Mouse (Mus musculus): ENCODE data around the gene Nipal1. TPM values are rescaled to one million over a fixed set of nuclear protein-coding genes. Genes with fewer than 3 reads are reported as not detected.

Gene Nipal1
- polyA plus RNA-seq, 1 experiment from 2014 or later = 1.9 TPM

DNA sequence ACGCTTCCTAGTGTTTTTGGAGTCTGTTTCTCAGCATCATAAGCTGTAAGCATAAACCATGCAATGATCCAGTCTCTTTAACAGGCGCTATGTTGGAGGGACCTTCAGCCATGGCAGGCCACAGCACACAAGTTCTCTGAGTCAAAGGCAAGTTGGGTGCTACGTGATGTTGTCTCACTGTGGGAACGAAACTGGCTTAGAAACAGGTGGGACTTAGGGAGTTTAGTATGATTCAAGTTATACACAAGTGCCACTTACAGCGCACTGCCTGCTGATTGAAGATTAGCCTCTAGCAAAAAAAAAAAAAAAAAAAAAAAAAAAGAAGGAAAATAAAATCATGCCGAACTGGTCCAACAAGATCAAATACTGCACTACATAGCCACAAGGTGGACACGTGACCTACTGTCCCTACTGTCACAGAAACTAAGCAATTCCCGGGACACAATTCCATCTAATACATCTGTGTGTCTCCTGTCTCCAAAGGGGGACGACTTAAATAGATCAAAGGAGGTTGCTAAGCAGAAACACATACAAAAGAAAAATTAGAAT, 27.5 kb downstream of the Nipal1 start:
- no peaks in the 10 kb centered on the region for H3K4me1 ChIP-seq (ENCODE audit: control insufficient read depth, insufficient read depth, low read length)
- no peaks in the 10 kb centered on the region for H3K9me3 ChIP-seq (ENCODE audit: control insufficient read depth, low read length)
- no peaks in the 10 kb centered on the region for H3K36me3 ChIP-seq (ENCODE audit: control insufficient read depth, insufficient read depth, low read length)
- 81% methylated on average over 9 of the region's 9 CpGs for WGBS
- H3K4me2 ChIP-seq (replicated peaks; ENCODE audit: low read depth, low read length) = no peak overlapping the region
- no peak for ATAC-seq (ENCODE audit: low FRiP score, low TSS enrichment)
- H3K27ac ChIP-seq (ENCODE audit: low read depth, low read length) = no peak overlapping the region
- H3K9ac ChIP-seq (ENCODE audit: low read depth, low read length) = no peak overlapping the region
- H3K4me3 ChIP-seq (ENCODE audit: low read length) = no peak overlapping the region
- H3K27me3 ChIP-seq (ENCODE audit: control insufficient read depth, insufficient read depth, low read length) = no peaks in the 10 kb centered on the region

- no peaks in the 10 kb centered on the region for H3K9me3 ChIP-seq (ENCODE audit: control insufficient read depth, low read length)
- no peak for ATAC-seq (ENCODE audit: low FRiP score, low TSS enrichment)
- no peak overlapping the region for H3K27ac ChIP-seq (ENCODE audit: low read depth, low read length)
- no peak overlapping the region for H3K9ac ChIP-seq (ENCODE audit: low read depth, low read length)
- no peak overlapping the region for H3K4me3 ChIP-seq (ENCODE audit: low read length)
- no peaks in the 10 kb centered on the region for H3K27me3 ChIP-seq (ENCODE audit: control insufficient read depth, insufficient read depth, low read length)
- no peaks in the 10 kb centered on the region for H3K36me3 ChIP-seq (ENCODE audit: control insufficient read depth, insufficient read depth, low read length)
- no peak overlapping the region for H3K4me2 ChIP-seq (replicated peaks; ENCODE audit: low read depth, low read length)
- no peaks in the 10 kb centered on the region for H3K4me1 ChIP-seq (ENCODE audit: control insufficient read depth, insufficient read depth, low read length)
- 72% methylated on average over 6 of the region's 6 CpGs for WGBS
These were observed 33.9 kb downstream of the Nipal1 start for GRCm38 (mm10) chr5:72681451-72681850.

DNA sequence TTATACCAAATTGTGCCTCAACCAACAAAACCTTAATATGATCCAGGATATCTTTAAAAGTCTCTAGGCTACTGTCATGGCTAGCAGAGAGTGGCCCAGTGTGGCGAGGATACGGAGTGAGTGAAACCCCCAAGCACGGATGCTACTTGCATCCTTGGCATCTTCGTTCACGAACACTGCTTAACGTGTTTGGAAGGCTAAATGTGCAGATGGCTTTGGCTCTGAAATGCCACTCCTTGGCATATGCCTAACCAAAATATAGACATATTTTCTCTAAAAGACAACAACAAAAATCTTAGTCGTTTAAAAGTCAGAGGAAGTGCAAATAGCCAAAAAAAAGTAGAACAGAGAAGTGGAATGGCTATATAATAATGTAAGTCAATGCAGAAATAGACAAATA, 42.0 kb downstream of the Nipal1 start:
- no peaks in the 10 kb centered on the region for H3K36me3 ChIP-seq (ENCODE audit: control insufficient read depth, insufficient read depth, low read length)
- no peak overlapping the region for H3K27ac ChIP-seq (ENCODE audit: low read depth, low read length)
- no peak for ATAC-seq (ENCODE audit: low FRiP score, low TSS enrichment)
- 94% methylated on average over 7 of the region's 7 CpGs for WGBS
- no peaks in the 10 kb centered on the region for H3K4me1 ChIP-seq (ENCODE audit: control insufficient read depth, insufficient read depth, low read length)
- no peak overlapping the region for H3K4me3 ChIP-seq (ENCODE audit: low read length)
- no peak overlapping the region for H3K9ac ChIP-seq (ENCODE audit: low read depth, low read length)
- no peaks in the 10 kb centered on the region for H3K27me3 ChIP-seq (ENCODE audit: control insufficient read depth, insufficient read depth, low read length)
- no peak overlapping the region for H3K4me2 ChIP-seq (replicated peaks; ENCODE audit: low read depth, low read length)
- no peaks in the 10 kb centered on the region for H3K9me3 ChIP-seq (ENCODE audit: control insufficient read depth, low read length)

DNA sequence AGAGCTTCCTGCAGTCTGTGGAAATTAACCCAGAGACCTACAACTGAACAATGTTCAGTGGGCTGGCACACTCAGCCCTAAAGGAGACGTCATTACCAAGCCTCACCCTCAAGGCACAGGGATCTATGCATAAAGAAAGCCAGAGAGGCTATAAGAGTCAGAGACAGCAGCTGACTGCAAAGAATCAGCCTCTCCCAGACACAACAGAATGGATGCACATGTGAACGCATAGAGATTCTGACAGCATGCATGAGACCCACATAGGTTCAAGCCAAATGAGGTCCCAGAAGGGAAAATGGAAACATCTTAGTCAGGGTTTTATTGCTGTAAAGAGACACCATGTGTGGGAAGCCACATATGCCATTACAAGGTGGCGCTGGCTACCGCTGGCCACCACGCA, 42.9 kb downstream of the Nipal1 start:
- Histone ChIP-seq H3K27ac (ENCODE audit: low read depth, low read length) (no peak overlapping the region), H3K9ac (ENCODE audit: low read depth, low read length) (no peak overlapping the region), H3K9me3 (ENCODE audit: control insufficient read depth, low read length) (no peaks in the 10 kb centered on the region), H3K4me2 (replicated peaks; ENCODE audit: low read depth, low read length) (no peak overlapping the region), H3K4me3 (ENCODE audit: low read length) (no peak overlapping the region), H3K36me3 (ENCODE audit: control insufficient read depth, insufficient read depth, low read length) (no peaks in the 10 kb centered on the region), H3K27me3 (ENCODE audit: control insufficient read depth, insufficient read depth, low read length) (no peaks in the 10 kb centered on the region), H3K4me1 (ENCODE audit: control insufficient read depth, insufficient read depth, low read length) (no peaks in the 10 kb centered on the region)
- no peak for ATAC-seq (ENCODE audit: low FRiP score, low TSS enrichment)
- 93% methylated on average over 5 of the region's 5 CpGs for WGBS

- Histone ChIP-seq H3K36me3 (ENCODE audit: control insufficient read depth, insufficient read depth, low read length) (no peaks in the 10 kb centered on the region), H3K4me1 (ENCODE audit: control insufficient read depth, insufficient read depth, low read length) (no peaks in the 10 kb centered on the region), H3K4me2 (replicated peaks; ENCODE audit: low read depth, low read length) (no peak overlapping the region), H3K9me3 (ENCODE audit: control insufficient read depth, low read length) (no peaks in the 10 kb centered on the region), H3K27ac (ENCODE audit: low read depth, low read length) (no peak overlapping the region), H3K4me3 (ENCODE audit: low read length) (no peak overlapping the region), H3K27me3 (ENCODE audit: control insufficient read depth, insufficient read depth, low read length) (no peaks in the 10 kb centered on the region), H3K9ac (ENCODE audit: low read depth, low read length) (no peak overlapping the region)
- ATAC-seq (ENCODE audit: low FRiP score, low TSS enrichment) = no peak
- 68% methylated on average over 2 of the region's 2 CpGs for WGBS
These were observed 47.1 kb downstream of the Nipal1 start for GRCm38 (mm10) chr5:72694684-72695083.

GRCm38 (mm10) chr5:72696491-72696890, 48.9 kb downstream of the Nipal1 start:
- Histone ChIP-seq H3K4me3 (ENCODE audit: low read length) (no peak overlapping the region), H3K4me2 (replicated peaks; ENCODE audit: low read depth, low read length) (no peak overlapping the region), H3K9ac (ENCODE audit: low read depth, low read length) (no peak overlapping the region), H3K27me3 (ENCODE audit: control insufficient read depth, insufficient read depth, low read length) (no peaks in the 10 kb centered on the region), H3K4me1 (ENCODE audit: control insufficient read depth, insufficient read depth, low read length) (no peaks in the 10 kb centered on the region), H3K36me3 (ENCODE audit: control insufficient read depth, insufficient read depth, low read length) (no peaks in the 10 kb centered on the region), H3K27ac (ENCODE audit: low read depth, low read length) (no peak overlapping the region), H3K9me3 (ENCODE audit: control insufficient read depth, low read length) (no peaks in the 10 kb centered on the region)
- ATAC-seq (ENCODE audit: low FRiP score, low TSS enrichment) = no peak
- 67% methylated on average over 13 of the region's 13 CpGs for WGBS

DNA sequence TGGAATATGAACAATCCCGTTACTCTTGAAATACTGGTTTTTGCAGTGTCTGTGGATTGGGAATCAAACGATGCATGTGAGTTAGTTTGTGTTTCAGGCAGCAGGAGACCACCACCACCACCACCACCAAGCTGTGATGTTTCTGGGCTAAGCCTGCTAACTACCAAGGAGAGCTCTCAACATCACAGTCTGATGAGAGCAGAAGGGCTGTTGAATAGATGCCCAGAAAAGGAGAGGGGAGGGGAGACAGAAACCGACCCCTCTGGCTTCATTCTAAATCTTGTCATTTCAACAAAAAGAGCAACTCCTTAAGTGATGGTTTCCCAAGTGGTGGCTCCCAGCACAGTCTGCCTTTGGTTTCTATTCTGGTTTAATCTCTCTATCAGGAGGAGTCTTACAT, 50.7 kb downstream of the Nipal1 start:
- Histone ChIP-seq H3K4me2 (replicated peaks; ENCODE audit: low read depth, low read length) (no peak overlapping the region), H3K9me3 (ENCODE audit: control insufficient read depth, low read length) (no peaks in the 10 kb centered on the region), H3K9ac (ENCODE audit: low read depth, low read length) (no peak overlapping the region), H3K36me3 (ENCODE audit: control insufficient read depth, insufficient read depth, low read length) (no peaks in the 10 kb centered on the region), H3K27ac (ENCODE audit: low read depth, low read length) (no peak overlapping the region), H3K27me3 (ENCODE audit: control insufficient read depth, insufficient read depth, low read length) (no peaks in the 10 kb centered on the region), H3K4me3 (ENCODE audit: low read length) (no peak overlapping the region), H3K4me1 (ENCODE audit: control insufficient read depth, insufficient read depth, low read length) (no peaks in the 10 kb centered on the region)
- WGBS = 75% methylated on average over 3 of the region's 3 CpGs
- no peak for ATAC-seq (ENCODE audit: low FRiP score, low TSS enrichment)

GRCm38 (mm10) chr5:72698818-72699499, 51.4 kb downstream of the Nipal1 start:
- 75% methylated on average over 7 of the region's 7 CpGs for WGBS

GRCm38 (mm10) chr5:72699500-72699818, 51.9 kb downstream of the Nipal1 start:
- H3K27me3 ChIP-seq (ENCODE audit: control insufficient read depth, insufficient read depth, low read length) = no peaks in the 10 kb centered on the region
- no peaks in the 10 kb centered on the region for H3K9me3 ChIP-seq (ENCODE audit: control insufficient read depth, low read length)
- H3K4me1 ChIP-seq (ENCODE audit: control insufficient read depth, insufficient read depth, low read length) = no peaks in the 10 kb centered on the region
- no peak for ATAC-seq (ENCODE audit: low FRiP score, low TSS enrichment)
- H3K36me3 ChIP-seq (ENCODE audit: control insufficient read depth, insufficient read depth, low read length) = no peaks in the 10 kb centered on the region
- no peak overlapping the region for H3K4me2 ChIP-seq (replicated peaks; ENCODE audit: low read depth, low read length)
- WGBS = 55% methylated on average over 2 of the region's 2 CpGs
- H3K27ac ChIP-seq (ENCODE audit: low read depth, low read length) = no peak overlapping the region
- H3K9ac ChIP-seq (ENCODE audit: low read depth, low read length) = no peak overlapping the region
- no peak overlapping the region for H3K4me3 ChIP-seq (ENCODE audit: low read length)

More at GRCm38 (mm10) chr5:72698818-72699499, 51.4 kb downstream of the Nipal1 start:
- no peak overlapping the region for H3K4me2 ChIP-seq (replicated peaks; ENCODE audit: low read depth, low read length)
- no peak overlapping the region for H3K4me3 ChIP-seq (ENCODE audit: low read length)
- no peaks in the 10 kb centered on the region for H3K27me3 ChIP-seq (ENCODE audit: control insufficient read depth, insufficient read depth, low read length)
- no peak overlapping the region for H3K27ac ChIP-seq (ENCODE audit: low read depth, low read length)
- H3K9me3 ChIP-seq (ENCODE audit: control insufficient read depth, low read length) = no peaks in the 10 kb centered on the region
- H3K4me1 ChIP-seq (ENCODE audit: control insufficient read depth, insufficient read depth, low read length) = no peaks in the 10 kb centered on the region
- no peak overlapping the region for H3K9ac ChIP-seq (ENCODE audit: low read depth, low read length)
- no peak for ATAC-seq (ENCODE audit: low FRiP score, low TSS enrichment)
- H3K36me3 ChIP-seq (ENCODE audit: control insufficient read depth, insufficient read depth, low read length) = no peaks in the 10 kb centered on the region
